Mouse (Mus musculus): ENCODE measurements around the gene Nr2c1. TPM values are rescaled to one million over a fixed set of nuclear protein-coding genes. Genes with fewer than 3 reads are reported as not detected.

The Nr2c1 gene
- total and polyA plus RNA-seq, 2 experiments, result 3.7 to 6.4 TPM

- H3K9ac ChIP-seq (ENCODE audit: low read depth, low read length), result 0 out of 2 replicates have a peak overlapping the region, but pooled peaks have one; percentile 3
- H3K79me2 ChIP-seq (ENCODE audit: control insufficient read depth, insufficient read depth, low read length), result no peaks in the 10 kb centered on the region; the same call in 1 of the 2 replicates
- H3K27me3 ChIP-seq (ENCODE audit: control insufficient read depth, insufficient read depth, low read length), result no peaks in the 10 kb centered on the region
- peaks cover 44% of the 10 kb centered on the region for H3K36me3 ChIP-seq (ENCODE audit: control insufficient read depth, insufficient read depth, low read length)
- H3K4me1 ChIP-seq (ENCODE audit: control insufficient read depth, insufficient read depth, low read length), result peaks cover 7% of the 10 kb centered on the region; the same call in 1 of the 2 replicates
- WGBS, result 53% methylated on average over 3 of the region's 3 CpGs
- peak; percentile 87 for DNase-seq (ENCODE audit: extremely low read depth, low read depth, low spot score)
- peak overlapping the region; percentile 53 for H3K27ac ChIP-seq (replicated peaks; ENCODE audit: insufficient read depth, low read depth, low read length)
- TF ChIP-seq POLR2A (IDR thresholded peaks at IDR 0.05; ENCODE audit: extremely low read depth, insufficient read depth, low read length) (no peak), CTCF (IDR thresholded peaks at IDR 0.05; ENCODE audit: low read depth, low read length) (no peak)
- H3K4me3 ChIP-seq (ENCODE audit: insufficient read depth, low read depth, low read length), result no peak overlapping the region
These were observed 5.4 kb upstream of the Nr2c1 start for GRCm38 (mm10) chr10:94142427-94142826.

DNA sequence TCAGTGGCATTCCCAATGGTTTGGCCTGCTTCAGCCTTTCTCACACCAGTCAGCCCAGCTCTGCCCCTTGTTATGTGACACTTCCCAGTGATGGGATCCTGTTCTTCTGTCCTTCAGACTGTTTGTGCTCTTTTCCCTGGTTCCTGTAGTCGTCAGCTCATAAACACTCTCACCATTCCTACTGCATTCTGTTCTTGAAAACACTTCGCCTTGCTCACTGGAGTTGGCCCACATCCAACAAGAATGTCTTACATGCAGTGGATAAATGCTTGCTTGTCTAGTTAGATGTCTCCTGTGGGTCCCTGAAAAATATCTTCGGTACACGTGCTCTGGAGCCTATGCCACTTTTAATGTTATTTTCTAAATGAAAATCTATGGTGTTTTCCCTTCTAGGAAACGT is 3.2 kb upstream of the Nr2c1 start:
- TF ChIP-seq CTCF (IDR thresholded peaks at IDR 0.05; ENCODE audit: low read depth, low read length) (no peak), POLR2A (IDR thresholded peaks at IDR 0.05; ENCODE audit: extremely low read depth, insufficient read depth, low read length) (no peak)
- H3K4me3 ChIP-seq (ENCODE audit: insufficient read depth, low read depth, low read length), result no peak overlapping the region

DNA sequence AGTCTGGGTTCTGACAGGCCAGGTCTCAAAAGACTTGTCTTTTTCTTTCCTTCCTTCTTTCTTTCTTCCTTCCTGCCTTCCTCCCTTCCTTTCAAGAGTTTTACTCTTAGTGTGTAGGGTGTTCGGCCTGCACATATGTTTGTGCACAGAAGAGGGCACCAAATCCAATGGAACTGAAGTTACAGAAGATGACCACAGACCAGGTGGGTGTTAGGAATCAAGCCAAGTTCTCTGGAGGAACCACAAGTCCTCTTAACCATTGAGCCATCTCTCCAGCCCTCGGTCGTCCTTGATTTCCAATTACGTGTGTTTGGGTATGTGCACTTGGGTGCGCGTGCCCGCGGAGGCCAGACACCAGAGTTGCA is 450 bp upstream of the Nr2c1 start:
- H3K27ac ChIP-seq (replicated peaks; ENCODE audit: insufficient read depth, low read depth, low read length), result peak overlapping the region; percentile 96
- peak overlapping the region; percentile 87 for H3K4me3 ChIP-seq (ENCODE audit: insufficient read depth, low read depth, low read length)
- H3K9ac ChIP-seq (ENCODE audit: low read depth, low read length), result peak overlapping the region; percentile 91
- H3K36me3 ChIP-seq (ENCODE audit: control insufficient read depth, insufficient read depth, low read length), result peaks cover 14% of the 10 kb centered on the region
- TF ChIP-seq CTCF (IDR thresholded peaks at IDR 0.05; ENCODE audit: low read depth, low read length) (no peak), POLR2A (IDR thresholded peaks at IDR 0.05; ENCODE audit: extremely low read depth, insufficient read depth, low read length) (no peak)
- 7% methylated on average over 8 of the region's 8 CpGs for WGBS
- peaks cover 14% of the 10 kb centered on the region for H3K4me1 ChIP-seq (ENCODE audit: control insufficient read depth, insufficient read depth, low read length)
- H3K79me2 ChIP-seq (ENCODE audit: control insufficient read depth, insufficient read depth, low read length), result peaks cover 5% of the 10 kb centered on the region; the same call in 1 of the 2 replicates
- H3K27me3 ChIP-seq (ENCODE audit: control insufficient read depth, insufficient read depth, low read length), result no peaks in the 10 kb centered on the region
- no peak for DNase-seq (ENCODE audit: extremely low read depth, low read depth, low spot score)

More for the DNA sequence above, 3.2 kb upstream of the Nr2c1 start:
- H3K27me3 ChIP-seq (ENCODE audit: control insufficient read depth, insufficient read depth, low read length), result no peaks in the 10 kb centered on the region
- no peaks in the 10 kb centered on the region; the same call in 1 of the 2 replicates for H3K79me2 ChIP-seq (ENCODE audit: control insufficient read depth, insufficient read depth, low read length)
- H3K9ac ChIP-seq (ENCODE audit: low read depth, low read length), result no peak overlapping the region
- 86% methylated on average over 5 of the region's 5 CpGs for WGBS
- no peak for DNase-seq (ENCODE audit: extremely low read depth, low read depth, low spot score)
- peaks cover 13% of the 10 kb centered on the region for H3K4me1 ChIP-seq (ENCODE audit: control insufficient read depth, insufficient read depth, low read length)
- H3K36me3 ChIP-seq (ENCODE audit: control insufficient read depth, insufficient read depth, low read length), result peaks cover 29% of the 10 kb centered on the region
- H3K27ac ChIP-seq (replicated peaks; ENCODE audit: insufficient read depth, low read depth, low read length), result no peak overlapping the region

GRCm38 (mm10) chr10:94151488-94151887 is 3.7 kb downstream of the Nr2c1 start:
- no peak for DNase-seq (ENCODE audit: extremely low read depth, low read depth, low spot score)
- Histone ChIP-seq H3K36me3 (ENCODE audit: control insufficient read depth, insufficient read depth, low read length) (peaks cover 6% of the 10 kb centered on the region), H3K9ac (ENCODE audit: low read depth, low read length) (no peak overlapping the region), H3K27ac (replicated peaks; ENCODE audit: insufficient read depth, low read depth, low read length) (peak overlapping the region; percentile 30; the same call in 1 of the 2 replicates), H3K4me3 (ENCODE audit: insufficient read depth, low read depth, low read length) (no peak overlapping the region), H3K27me3 (ENCODE audit: control insufficient read depth, insufficient read depth, low read length) (no peaks in the 10 kb centered on the region), H3K79me2 (ENCODE audit: control insufficient read depth, insufficient read depth, low read length) (peaks cover 33% of the 10 kb centered on the region; the same call in 1 of the 2 replicates), H3K4me1 (ENCODE audit: control insufficient read depth, insufficient read depth, low read length) (peaks cover 18% of the 10 kb centered on the region)
- no peak for TF ChIP-seq CTCF (IDR thresholded peaks at IDR 0.05; ENCODE audit: low read depth, low read length)
- no peak for TF ChIP-seq POLR2A (IDR thresholded peaks at IDR 0.05; ENCODE audit: extremely low read depth, insufficient read depth, low read length)
- 75% methylated on average over 4 of the region's 4 CpGs for WGBS

- H3K36me3 ChIP-seq (ENCODE audit: control insufficient read depth, insufficient read depth, low read length), result peaks cover 17% of the 10 kb centered on the region
- no peak overlapping the region for H3K9ac ChIP-seq (ENCODE audit: low read depth, low read length)
- H3K4me3 ChIP-seq (ENCODE audit: insufficient read depth, low read depth, low read length), result no peak overlapping the region
- no peaks in the 10 kb centered on the region for H3K27me3 ChIP-seq (ENCODE audit: control insufficient read depth, insufficient read depth, low read length)
- H3K4me1 ChIP-seq (ENCODE audit: control insufficient read depth, insufficient read depth, low read length), result peaks cover 14% of the 10 kb centered on the region
- TF ChIP-seq CTCF (IDR thresholded peaks at IDR 0.05; ENCODE audit: low read depth, low read length) (no peak), POLR2A (IDR thresholded peaks at IDR 0.05; ENCODE audit: extremely low read depth, insufficient read depth, low read length) (no peak)
- no peak overlapping the region for H3K27ac ChIP-seq (replicated peaks; ENCODE audit: insufficient read depth, low read depth, low read length)
- H3K79me2 ChIP-seq (ENCODE audit: control insufficient read depth, insufficient read depth, low read length), result peaks cover 34% of the 10 kb centered on the region; the same call in 1 of the 2 replicates
- DNase-seq (ENCODE audit: extremely low read depth, low read depth, low spot score), result no peak
These were observed 6.0 kb downstream of the Nr2c1 start for GRCm38 (mm10) chr10:94153841-94154240.

- Histone ChIP-seq H3K36me3 (ENCODE audit: control insufficient read depth, insufficient read depth, low read length) (peaks cover 21% of the 10 kb centered on the region), H3K27ac (replicated peaks; ENCODE audit: insufficient read depth, low read depth, low read length) (peak overlapping the region; percentile 44), H3K4me1 (ENCODE audit: control insufficient read depth, insufficient read depth, low read length) (peaks cover 20% of the 10 kb centered on the region), H3K9ac (ENCODE audit: low read depth, low read length) (no peak overlapping the region), H3K4me3 (ENCODE audit: insufficient read depth, low read depth, low read length) (no peak overlapping the region), H3K79me2 (ENCODE audit: control insufficient read depth, insufficient read depth, low read length) (peaks cover 26% of the 10 kb centered on the region; the same call in 1 of the 2 replicates), H3K27me3 (ENCODE audit: control insufficient read depth, insufficient read depth, low read length) (no peaks in the 10 kb centered on the region)
- 86% methylated on average over 6 of the region's 6 CpGs for WGBS
- no peak for TF ChIP-seq POLR2A (IDR thresholded peaks at IDR 0.05; ENCODE audit: extremely low read depth, insufficient read depth, low read length)
- TF ChIP-seq CTCF (IDR thresholded peaks at IDR 0.05; ENCODE audit: low read depth, low read length), result no peak
- DNase-seq (ENCODE audit: extremely low read depth, low read depth, low spot score), result no peak
These were observed 11.1 kb downstream of the Nr2c1 start for GRCm38 (mm10) chr10:94158962-94159361.

All from liver, adult 2 months (tissue).